Mouse (Mus musculus) kidney, embryonic 15.5 days (tissue): ENCODE results near the gene Fdx1. TPM values are rescaled to one million over a fixed set of nuclear protein-coding genes. Genes with fewer than 3 reads are reported as not detected.
A peak's percentile ranks its signal among the peaks of the same experiment; 100 is the strongest.

ENCODE experiments used
- ATAC-seq: fragments of 200-750 bp; cut with Nextera tagmentation; replicated peaks from 2 replicates; pipeline ENCODE4 v1.8.0; 2017; ENCODE audit warnings: moderate TSS enrichment; ENCODE audit not compliant: low FRiP score
- H3K27ac ChIP-seq: fragments of 300-500 bp; sonication (generic); 2 replicates; pipeline ENCODE4 v1.5.1; 2015; ENCODE audit warnings: mild to moderate bottlenecking, inconsistent platforms
- H3K27me3 ChIP-seq: fragments of 300-500 bp; sonication (generic); 2 replicates; pipeline ENCODE4 v1.6.1; 2015; ENCODE audit warnings: inconsistent platforms
- H3K36me3 ChIP-seq: fragments of 300-500 bp; sonication (generic); 2 replicates; pipeline ENCODE4 v1.6.1; 2015; ENCODE audit warnings: inconsistent platforms
- H3K4me1 ChIP-seq: fragments of 300-500 bp; sonication (generic); 2 replicates; pipeline ENCODE4 v1.6.1; 2015; ENCODE audit warnings: inconsistent platforms
- H3K4me2 ChIP-seq: fragments of 300-500 bp; sonication (generic); 2 replicates; pipeline ENCODE4 v1.6.1; 2015; ENCODE audit warnings: moderate library complexity, mild to moderate bottlenecking, inconsistent platforms
- H3K4me3 ChIP-seq: fragments of 300-500 bp; sonication (generic); replicated peaks from 2 replicates; pipeline ENCODE4 v1.5.1; 2015; ENCODE audit warnings: mild to moderate bottlenecking, inconsistent platforms
- H3K9ac ChIP-seq: fragments of 300-500 bp; sonication (generic); 2 replicates; pipeline ENCODE4 v1.6.1; 2015; ENCODE audit warnings: mild to moderate bottlenecking, inconsistent platforms
- H3K9me3 ChIP-seq: fragments of 300-500 bp; sonication (generic); replicated peaks from 2 replicates; pipeline ENCODE4 v1.6.1; 2016; ENCODE audit warnings: inconsistent platforms
- WGBS: fragments of 180-500 bp; shearing (Covaris S2); methylation state at CpG from one replicate; pipeline ENCODE4 v1.1.7; 2015; ENCODE audit warnings: mixed read lengths; 5-methylcytosine and 5-hydroxymethylcytosine counted together
- polyA plus RNA-seq: library from polyadenylated mRNA; unstranded; fragments of >200 nt; fragmentation: Nextera tagmentation; extraction: Ambion mirVana; gene quantifications from 2 replicates; pipeline ENCODE4 v1.2.1, GENCODE M21; 2015

The Fdx1 gene
- polyA plus RNA-seq, 1 experiment from 2014 or later: 129 TPM

- no peak for ATAC-seq
- Histone ChIP-seq H3K27me3 (no peaks in the 10 kb centered on the region), H3K27ac (no peak overlapping the region), H3K9ac (no peak overlapping the region), H3K4me3 (no peak overlapping the region), H3K4me1 (peaks cover 7% of the 10 kb centered on the region; the same call in 1 of the 2 replicates), H3K9me3 (no peaks in the 10 kb centered on the region), H3K4me2 (no peak overlapping the region), H3K36me3 (no peaks in the 10 kb centered on the region)
- WGBS: 16% methylated on average over 2 of the region's 2 CpGs
Observed at GRCm38 (mm10) chr9:51990828-51991227, 27.5 kb upstream of the Fdx1 start.

- Histone ChIP-seq H3K4me3 (no peak overlapping the region), H3K9ac (no peak overlapping the region), H3K4me1 (no peaks in the 10 kb centered on the region), H3K36me3 (no peaks in the 10 kb centered on the region), H3K27me3 (no peaks in the 10 kb centered on the region), H3K4me2 (no peak overlapping the region), H3K9me3 (no peaks in the 10 kb centered on the region), H3K27ac (no peak overlapping the region)
- WGBS: 83% methylated on average over 11 of the region's 11 CpGs
- ATAC-seq: no peak
Observed at GRCm38 (mm10) chr9:51985493-51986099, 22.2 kb upstream of the Fdx1 start.

- H3K27ac ChIP-seq: no peak overlapping the region
- no peak overlapping the region for H3K9ac ChIP-seq
- WGBS: 81% methylated on average over 1 of the region's 1 CpGs
- no peaks in the 10 kb centered on the region for H3K36me3 ChIP-seq
- no peaks in the 10 kb centered on the region for H3K27me3 ChIP-seq
- no peaks in the 10 kb centered on the region for H3K9me3 ChIP-seq
- ATAC-seq: no peak
- no peaks in the 10 kb centered on the region for H3K4me1 ChIP-seq
- H3K4me2 ChIP-seq: no peak overlapping the region
- no peak overlapping the region for H3K4me3 ChIP-seq
Observed at GRCm38 (mm10) chr9:51981131-51981530, 17.8 kb upstream of the Fdx1 start.

- H3K36me3 ChIP-seq: no peaks in the 10 kb centered on the region
- no peak overlapping the region for H3K4me2 ChIP-seq
- no peak overlapping the region for H3K27ac ChIP-seq
- H3K9me3 ChIP-seq: no peaks in the 10 kb centered on the region
- no peak overlapping the region for H3K4me3 ChIP-seq
- WGBS: 92% methylated on average over 6 of the region's 6 CpGs
- H3K9ac ChIP-seq: no peak overlapping the region
- no peaks in the 10 kb centered on the region for H3K4me1 ChIP-seq
- no peak for ATAC-seq
- H3K27me3 ChIP-seq: no peaks in the 10 kb centered on the region
Observed at GRCm38 (mm10) chr9:51979301-51979700, 15.9 kb upstream of the Fdx1 start.

GRCm38 (mm10) chr9:51978545-51979259 is 15.3 kb upstream of the Fdx1 start:
- 82% methylated on average over 6 of the region's 6 CpGs for WGBS
- H3K9ac ChIP-seq: no peak overlapping the region
- no peak overlapping the region for H3K4me3 ChIP-seq
- H3K36me3 ChIP-seq: no peaks in the 10 kb centered on the region
- H3K27ac ChIP-seq: no peak overlapping the region
- ATAC-seq: no peak
- no peaks in the 10 kb centered on the region for H3K9me3 ChIP-seq
- H3K27me3 ChIP-seq: no peaks in the 10 kb centered on the region
- no peak overlapping the region for H3K4me2 ChIP-seq
- H3K4me1 ChIP-seq: no peaks in the 10 kb centered on the region

DNA sequence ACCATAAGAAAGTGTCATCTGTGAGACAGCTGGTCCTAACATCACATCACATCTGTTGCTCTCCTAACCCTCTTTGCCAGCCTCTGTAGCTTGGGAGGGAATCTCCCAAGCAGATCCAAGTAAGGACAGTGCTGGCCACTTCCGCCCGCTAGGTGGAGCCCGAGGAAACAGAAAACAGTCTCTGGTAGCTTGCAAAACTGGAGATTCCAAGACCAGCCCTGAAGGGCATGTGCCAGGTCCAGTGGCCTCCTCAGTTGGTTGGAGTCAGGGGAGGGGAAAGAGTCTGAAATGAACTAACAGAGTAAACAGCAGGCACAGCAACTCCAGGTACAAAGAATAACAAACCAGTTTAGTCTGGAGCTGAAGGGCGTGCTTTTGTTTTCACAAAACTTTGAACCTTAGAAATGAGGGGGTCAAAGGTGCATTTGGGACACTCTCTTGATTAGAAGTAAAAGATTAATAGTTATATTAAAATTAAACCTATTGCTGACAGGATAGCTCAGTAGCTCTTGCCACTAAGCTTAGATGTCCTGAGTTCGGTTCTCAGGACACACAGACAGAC is 14.2 kb upstream of the Fdx1 start:
- H3K27me3 ChIP-seq: no peaks in the 10 kb centered on the region
- H3K27ac ChIP-seq: no peak overlapping the region
- no peak overlapping the region for H3K4me2 ChIP-seq
- no peak overlapping the region for H3K9ac ChIP-seq
- WGBS: 42% methylated on average over 5 of the region's 5 CpGs
- peak; percentile 82 for ATAC-seq
- no peaks in the 10 kb centered on the region for H3K4me1 ChIP-seq
- H3K4me3 ChIP-seq: no peak overlapping the region
- H3K36me3 ChIP-seq: no peaks in the 10 kb centered on the region
- H3K9me3 ChIP-seq: no peaks in the 10 kb centered on the region

DNA sequence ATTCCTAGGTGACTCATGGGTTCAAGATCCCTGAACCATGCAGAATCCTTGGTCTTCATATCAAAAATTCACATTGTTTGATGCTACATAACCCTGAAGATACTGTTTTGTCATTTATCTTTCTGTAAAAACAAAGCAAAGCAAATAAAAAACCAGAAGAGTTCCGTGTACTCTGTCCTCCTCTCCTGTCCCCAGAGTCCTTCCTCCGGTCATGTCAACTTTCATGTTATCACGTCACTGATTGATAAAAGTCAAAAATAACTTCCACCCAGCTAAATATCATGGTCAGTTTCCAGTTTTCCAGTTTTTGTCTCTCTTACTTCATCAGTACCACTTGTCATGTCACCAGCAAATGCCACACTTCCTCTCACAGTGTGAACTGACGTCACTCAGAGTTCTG is 11.5 kb upstream of the Fdx1 start:
- H3K9ac ChIP-seq: no peak overlapping the region
- H3K4me3 ChIP-seq: no peak overlapping the region
- ATAC-seq: no peak
- H3K4me2 ChIP-seq: no peak overlapping the region
- H3K27ac ChIP-seq: no peak overlapping the region
- no peaks in the 10 kb centered on the region for H3K4me1 ChIP-seq
- H3K27me3 ChIP-seq: no peaks in the 10 kb centered on the region
- H3K36me3 ChIP-seq: no peaks in the 10 kb centered on the region
- H3K9me3 ChIP-seq: no peaks in the 10 kb centered on the region
- WGBS: 73% methylated on average over 4 of the region's 4 CpGs

GRCm38 (mm10) chr9:51973846-51974245 is 10.5 kb upstream of the Fdx1 start:
- WGBS: 43% methylated on average over 3 of the region's 3 CpGs
- no peak for ATAC-seq

GRCm38 (mm10) chr9:51966373-51966772 is 3.0 kb upstream of the Fdx1 start:
- H3K36me3 ChIP-seq: no peaks in the 10 kb centered on the region
- no peak overlapping the region for H3K4me3 ChIP-seq
- no peak overlapping the region for H3K9ac ChIP-seq
- H3K4me2 ChIP-seq: no peak overlapping the region
- H3K27me3 ChIP-seq: no peaks in the 10 kb centered on the region
- H3K27ac ChIP-seq: no peak overlapping the region
- ATAC-seq: no peak
- peaks cover 7% of the 10 kb centered on the region; the same call in 1 of the 2 replicates for H3K4me1 ChIP-seq
- 0 out of 2 replicates have a peak, but pooled peaks cover 3% of the 10 kb centered on the region for H3K9me3 ChIP-seq

More at GRCm38 (mm10) chr9:51973846-51974245, 10.5 kb upstream of the Fdx1 start:
- H3K27me3 ChIP-seq: no peaks in the 10 kb centered on the region
- H3K9me3 ChIP-seq: no peaks in the 10 kb centered on the region
- H3K4me3 ChIP-seq: no peak overlapping the region
- H3K36me3 ChIP-seq: no peaks in the 10 kb centered on the region
- no peak overlapping the region for H3K27ac ChIP-seq
- no peak overlapping the region for H3K4me2 ChIP-seq
- H3K9ac ChIP-seq: no peak overlapping the region
- H3K4me1 ChIP-seq: no peaks in the 10 kb centered on the region

DNA sequence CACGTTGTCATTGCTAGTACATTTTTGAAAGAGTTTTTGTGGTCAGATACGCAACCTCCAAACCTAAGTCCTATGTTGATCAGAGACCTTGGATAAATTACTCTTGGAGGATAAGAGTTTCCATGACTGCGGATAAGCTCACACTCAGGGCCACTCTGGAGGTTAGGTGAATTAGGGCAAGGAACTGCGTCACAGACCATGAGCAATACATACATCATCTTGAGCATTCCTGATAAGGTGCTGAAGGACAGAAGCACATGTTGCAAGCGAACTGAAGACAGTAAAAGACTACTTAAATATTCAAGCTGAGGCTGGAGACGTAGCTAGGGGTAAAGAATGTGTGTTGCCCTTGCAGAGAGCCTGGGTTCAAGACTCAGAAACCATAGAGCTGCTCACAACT is 754 bp upstream of the Fdx1 start:
- peak overlapping the region; percentile 80; the same call in 1 of the 2 replicates for H3K4me3 ChIP-seq

DNA sequence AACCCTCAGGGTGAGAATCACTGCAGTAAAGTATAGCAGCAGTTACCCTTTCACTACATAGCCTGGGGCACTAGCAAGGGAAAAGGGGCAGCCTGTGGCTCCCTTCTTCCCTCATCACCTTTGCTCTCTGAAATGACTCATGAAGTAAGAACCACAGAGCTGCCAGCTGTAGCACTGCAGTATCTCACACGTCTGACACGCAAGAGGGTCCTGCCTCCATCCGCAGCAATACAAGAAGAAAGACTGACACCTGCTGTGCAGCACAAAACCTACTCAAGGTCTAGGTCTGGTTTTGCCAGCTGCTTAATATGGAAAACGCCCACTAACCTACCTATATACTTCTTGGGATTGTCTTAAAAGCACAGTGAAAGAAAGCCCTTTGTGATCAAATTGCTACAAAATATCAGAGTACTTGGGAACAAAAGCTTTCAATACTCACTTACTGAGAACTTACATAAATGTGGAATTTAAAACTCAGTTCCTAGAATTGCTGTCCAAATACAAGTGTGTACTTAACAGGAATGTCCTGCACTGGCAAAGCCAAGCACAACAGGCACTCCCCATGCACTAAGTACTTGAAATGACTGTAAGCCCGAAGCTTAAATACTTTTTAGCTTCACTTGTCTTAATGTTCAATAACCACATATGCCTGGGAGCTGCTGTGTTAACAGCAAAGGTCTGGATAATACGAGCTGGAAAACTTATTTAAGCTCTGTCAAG is 2.0 kb downstream of the Fdx1 start:
- Histone ChIP-seq H3K4me1 (peaks cover 15% of the 10 kb centered on the region), H3K27me3 (no peaks in the 10 kb centered on the region), H3K9ac (no peak overlapping the region), H3K36me3 (peaks cover 4% of the 10 kb centered on the region), H3K4me3 (0 out of 2 replicates have a peak overlapping the region, but pooled peaks have one; percentile 80), H3K9me3 (0 out of 2 replicates have a peak, but pooled peaks cover under 1% of the 10 kb centered on the region), H3K27ac (no peak overlapping the region), H3K4me2 (peak overlapping the region; percentile 68; the same call in 1 of the 2 replicates)
- WGBS: 59% methylated on average over 6 of the region's 6 CpGs
- no peak for ATAC-seq

More for the DNA sequence above, 754 bp upstream of the Fdx1 start:
- peak overlapping the region; percentile 68 for H3K4me2 ChIP-seq
- 0 out of 2 replicates have a peak, but pooled peaks cover 3% of the 10 kb centered on the region for H3K9me3 ChIP-seq
- no peak overlapping the region for H3K9ac ChIP-seq
- 76% methylated on average over 6 of the region's 6 CpGs for WGBS
- H3K27ac ChIP-seq: no peak overlapping the region
- H3K27me3 ChIP-seq: no peaks in the 10 kb centered on the region
- H3K4me1 ChIP-seq: peaks cover 15% of the 10 kb centered on the region
- no peak for ATAC-seq
- no peaks in the 10 kb centered on the region for H3K36me3 ChIP-seq

- peaks cover 13% of the 10 kb centered on the region for H3K36me3 ChIP-seq
- no peak for ATAC-seq
- H3K4me2 ChIP-seq: no peak overlapping the region
- WGBS: 70% methylated on average over 2 of the region's 2 CpGs
- peaks cover 15% of the 10 kb centered on the region for H3K4me1 ChIP-seq
- H3K9me3 ChIP-seq: no peaks in the 10 kb centered on the region
- H3K27me3 ChIP-seq: no peaks in the 10 kb centered on the region
- no peak overlapping the region for H3K9ac ChIP-seq
- H3K27ac ChIP-seq: no peak overlapping the region
- no peak overlapping the region for H3K4me3 ChIP-seq
Observed at GRCm38 (mm10) chr9:51960331-51960730, 3.0 kb downstream of the Fdx1 start.
